Comparison of ENCODE assay signal across 12 mouse cellular contexts in genomic region chr12:110298653-110299052, GRCm38 (mm10). TPM values are rescaled to one million over a fixed set of nuclear protein-coding genes. Genes with fewer than 3 reads are reported as not detected.
A peak's percentile ranks its signal among the peaks of the same experiment; 100 is the strongest.
DNase-seq lines count a peak whose midpoint lies in the region; ATAC-seq and TF ChIP-seq lines count a peak whose summit lies in the region.
"Had no signal": no experiment of that assay in that cellular context is flagged by ENCODE, and none has a peak within 500 bp of the region (broad histone marks: within the 10 kb centered on the region; RNA-seq: fewer than 3 reads in every experiment).

No protein-coding gene starts in this region.

- peak; percentile 23 to 39 for DNase-seq in kidney, postnatal 4 days
- no peak for DNase-seq in kidney, adult 9 months
- peak; percentile 63 for DNase-seq in brain, embryonic 14.5 days (ENCODE audit: low read depth)
- DNase-seq in frontal cortex, postnatal 10 days (ENCODE audit: low spot score in 2 of 2): no peak
- DNase-seq: kidney, postnatal 25 days; lung, postnatal 36 days had no signal

- no peaks in the 10 kb centered on the region for H3K9me3 ChIP-seq in embryonic facial prominence, embryonic 12.5 days
- H3K9me3 ChIP-seq in limb, embryonic 15.5 days: no peaks in the 10 kb centered on the region

- no peaks in the 10 kb centered on the region for H3K36me3 ChIP-seq in embryonic facial prominence, embryonic 12.5 days
- H3K36me3 ChIP-seq in limb, embryonic 15.5 days: no peaks in the 10 kb centered on the region

- TF ChIP-seq POLR2A in brain, embryonic 14.5 days (IDR thresholded peaks at IDR 0.05; ENCODE audit: borderline replicate concordance, extremely low read depth, insufficient read depth, insufficient read length, poor library complexity, severe bottlenecking): no peak

- H3K4me1 ChIP-seq in embryonic facial prominence, embryonic 12.5 days: peaks cover 13% of the 10 kb centered on the region
- peaks cover 8% of the 10 kb centered on the region for H3K4me1 ChIP-seq in limb, embryonic 15.5 days

- TF ChIP-seq CTCF in brain, embryonic 14.5 days (IDR thresholded peaks at IDR 0.05; ENCODE audit: borderline replicate concordance, extremely low read depth, insufficient read depth, insufficient read length): no peak

- no peak overlapping the region for H3K4me3 ChIP-seq in embryonic facial prominence, embryonic 12.5 days
- no peak overlapping the region for H3K4me3 ChIP-seq in limb, embryonic 15.5 days
- H3K4me3 ChIP-seq: left cerebral cortex, adult 2 months had no signal

- peak overlapping the region; percentile 25 for H3K4me2 ChIP-seq in embryonic facial prominence, embryonic 12.5 days (replicated peaks)
- 0 out of 2 replicates have a peak overlapping the region, but pooled peaks have one; percentile 19 for H3K4me2 ChIP-seq in limb, embryonic 15.5 days

- H3K9ac ChIP-seq in embryonic facial prominence, embryonic 12.5 days: no peak overlapping the region
- H3K9ac ChIP-seq in limb, embryonic 15.5 days: no peak overlapping the region

- 0 out of 2 replicates have a peak overlapping the region, but pooled peaks have one; percentile 2 for H3K27ac ChIP-seq in embryonic facial prominence, embryonic 12.5 days
- H3K27ac ChIP-seq in limb, embryonic 15.5 days: no peak overlapping the region
- H3K27ac ChIP-seq: left cerebral cortex, adult 2 months had no signal

- ATAC-seq in embryonic facial prominence, embryonic 12.5 days (ENCODE audit: insufficient number of reproducible peaks, insufficient read depth, low FRiP score, low TSS enrichment): peak; percentile 81; the same call in 1 of the 2 replicates
- ATAC-seq in limb, embryonic 15.5 days (ENCODE audit: insufficient number of reproducible peaks, low FRiP score, low TSS enrichment, low read depth): no peak
- no peak for ATAC-seq in monocyte, adult 5-6 weeks (replicated peaks; ENCODE audit: insufficient number of reproducible peaks, low FRiP score, low TSS enrichment, poor library complexity, severe bottlenecking)
- ATAC-seq: activated CD4-positive, CD25-positive, alpha-beta regulatory T cell, adult 4 months had no signal

- peaks cover 2% of the 10 kb centered on the region; the same call in 1 of the 2 replicates for H3K27me3 ChIP-seq in embryonic facial prominence, embryonic 12.5 days
- H3K27me3 ChIP-seq in limb, embryonic 15.5 days: peaks cover 52% of the 10 kb centered on the region

- 17% methylated on average over 11 of the region's 11 CpGs for WGBS in embryonic facial prominence, embryonic 12.5 days
- 10% methylated on average over 11 of the region's 11 CpGs for WGBS in limb, embryonic 15.5 days

RNA-seq across cellular contexts. Expression of gene Dio3, which starts 19.8 kb away (rescaled TPM):
- polyA plus RNA-seq in brain, embryonic 14.5 days (2012; rRNA removed): 6.3 and 12.9 TPM in 2 replicates
- 2.1 and 2.7 TPM in 2 replicates for polyA plus RNA-seq in embryonic facial prominence, embryonic 12.5 days (2016; fragmentation: Nextera tagmentation; extraction: Ambion mirVana)
- 3.6 and 5.3 TPM in 2 replicates for polyA plus RNA-seq in limb, embryonic 15.5 days (2015; fragmentation: Nextera tagmentation; extraction: Ambion mirVana)
- not detected in 3 replicates for total RNA-seq in monocyte, adult 5-6 weeks (2017)
- total RNA-seq: heart, postnatal 25 days had no signal
- polyA plus RNA-seq: activated CD4-positive, CD25-positive, alpha-beta regulatory T cell, adult 4 months had no signal

Comparison
In these comparisons a context has a peak if more than half of its experiments do, and no peak if none do; other contexts are left out.
1. DNase-seq: peak in kidney, postnatal 4 days (2 of 2) and brain, embryonic 14.5 days (single experiment); none in kidney, adult 9 months (single experiment) and frontal cortex, postnatal 10 days (0 of 2).